Mouse (Mus musculus) ES-E14 (cell line): Measurements from ENCODE around the gene Zbtb45. TPM values are rescaled to one million over a fixed set of nuclear protein-coding genes. Genes with fewer than 3 reads are reported as not detected.

Source experiments
- DNase-seq: peaks from one replicate; pipeline ENCODE4 v3.0.0-alpha.2; 2013; ENCODE audit warnings: low read depth, low spot score
- H3K27ac ChIP-seq: 2 replicates; pipeline ENCODE4 v1.5.1; 2012; ENCODE audit warnings: low read depth, mild to moderate bottlenecking, low read length, moderate library complexity, mixed read lengths; ENCODE audit not compliant: poor library complexity, insufficient read depth, severe bottlenecking
- H3K36me3 ChIP-seq: 2 replicates; pipeline ENCODE4 v1.6.1; 2012; ENCODE audit warnings: mild to moderate bottlenecking, low read length, moderate library complexity, mixed read lengths; ENCODE audit not compliant: control insufficient read depth, poor library complexity, insufficient read depth, severe bottlenecking
- H3K4me1 ChIP-seq, 2 experiments: fragments of 150-350 bp in 1 of 2; sonication (generic) in 1 of 2; 2 replicates each; pipeline ENCODE4 v1.6.1; 2012; ENCODE audit warnings: low read length in 2 of 2, mild to moderate bottlenecking in 1 of 2, mixed read lengths in 1 of 2; ENCODE audit not compliant: control insufficient read depth in 2 of 2, insufficient read depth in 2 of 2, poor library complexity in 1 of 2
- H3K4me3 ChIP-seq, 2 experiments: fragments of 150-350 bp in 1 of 2; sonication (generic) in 1 of 2; 2 replicates each; pipeline ENCODE4 v1.5.1; 2012; ENCODE audit warnings: low read length in 2 of 2, low read depth in 1 of 2, mild to moderate bottlenecking in 1 of 2, mixed read lengths in 1 of 2; ENCODE audit not compliant: insufficient read depth in 1 of 2, poor library complexity in 1 of 2, severe bottlenecking in 1 of 2
- H3K9ac ChIP-seq: 2 replicates; pipeline ENCODE4 v1.6.1; 2012; ENCODE audit warnings: low read depth, mild to moderate bottlenecking, low read length, mixed read lengths; ENCODE audit not compliant: poor library complexity, insufficient read depth, severe bottlenecking
- H3K9me3 ChIP-seq: fragments of 150-350 bp; sonication (generic); 2 replicates; pipeline ENCODE4 v1.6.1; 2012; ENCODE audit warnings: low read depth, mild to moderate bottlenecking, low read length; ENCODE audit not compliant: control insufficient read depth, insufficient read depth
- CHD2 ChIP-seq: IDR thresholded peaks from 2 replicates; pipeline ENCODE4 v1.6.1; 2014; ENCODE audit warnings: mild to moderate bottlenecking, low read depth, low read length, inconsistent platforms
- HCFC1 ChIP-seq: IDR thresholded peaks from 2 replicates; pipeline ENCODE4 v1.6.1; 2012; ENCODE audit warnings: low read length, inconsistent platforms, borderline replicate concordance; ENCODE audit not compliant: insufficient read depth
- MAFK ChIP-seq: IDR thresholded peaks from 2 replicates; pipeline ENCODE4 v1.6.1; 2014; ENCODE audit warnings: mild to moderate bottlenecking, low read depth, low read length, inconsistent platforms; ENCODE audit not compliant: insufficient read depth
- ZC3H11A ChIP-seq: IDR thresholded peaks from 2 replicates; pipeline ENCODE4 v1.6.1; 2012; ENCODE audit warnings: low read depth, mild to moderate bottlenecking, inconsistent platforms, low read length, borderline replicate concordance
- ZNF384 ChIP-seq: IDR thresholded peaks from 2 replicates; pipeline ENCODE4 v1.6.1; 2012; ENCODE audit warnings: low read depth, low read length, inconsistent platforms
- in situ Hi-C, 2 experiments: fragments of 600-800 bp; cut with MboI; formaldehyde crosslinking; loops; one replicate each; pipeline ENCODE4 v1.15.1; 2025; ENCODE audit warnings: low sequenced_read_pairs in 2 of 2, inconsistent platforms in 1 of 2; ENCODE audit not compliant: unreplicated experiment in 2 of 2
- total RNA-seq: library from RNA; depleted of rRNA; stranded (reverse); fragments of 300-350 nt; gene quantifications from 2 replicates; pipeline ENCODE4 v1.2.3, GENCODE M21; 2012; rRNA removed

Zbtb45 gene
- total RNA-seq, 1 experiment, result 26.7 TPM

GRCm38 (mm10) chr7:12957511-12957910 lies 52.3 kb downstream of the Zbtb45 start:
- H3K36me3 ChIP-seq, result no peaks in the 10 kb centered on the region
- H3K27ac ChIP-seq, result no peak overlapping the region
- no peak overlapping the region for H3K9ac ChIP-seq
- H3K9me3 ChIP-seq, result no peaks in the 10 kb centered on the region
- no peak overlapping the region for H3K4me3 ChIP-seq
- no peak for DNase-seq
- in situ Hi-C loops, result no loop called here
- no peak for TF ChIP-seq CHD2
- no peak for TF ChIP-seq MAFK
- no peak for TF ChIP-seq ZNF384
- no peak for TF ChIP-seq ZC3H11A
- TF ChIP-seq HCFC1, result no peak
- peaks cover 2 to 4% of the 10 kb centered on the region in 2 experiments; a peak in 2 of 4 replicates for H3K4me1 ChIP-seq

DNA sequence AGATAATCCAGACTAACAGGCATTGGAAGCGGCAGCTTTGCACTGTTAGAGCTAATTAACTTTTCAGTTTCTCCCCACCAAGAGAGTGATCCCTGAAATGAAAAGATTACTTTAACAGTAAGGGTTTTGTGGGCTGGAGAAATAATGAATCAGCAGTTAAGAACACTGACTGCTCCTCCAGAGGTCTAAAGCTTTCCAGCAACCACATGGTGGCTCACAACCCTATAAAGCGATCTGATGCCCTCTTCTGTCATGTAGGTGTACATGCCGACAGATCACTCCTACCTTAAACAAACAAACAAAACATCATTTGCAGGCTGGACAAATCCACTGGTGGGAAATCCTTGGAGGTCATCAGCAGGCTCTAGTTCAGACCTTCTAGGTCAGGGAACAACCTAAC lies 54.9 kb downstream of the Zbtb45 start:
- no peaks in the 10 kb centered on the region for H3K36me3 ChIP-seq
- peaks cover 0 to 7% of the 10 kb centered on the region in 2 experiments; a peak in 2 of 4 replicates for H3K4me1 ChIP-seq
- TF ChIP-seq ZNF384, result no peak
- no peak for TF ChIP-seq HCFC1
- no peak for TF ChIP-seq MAFK
- no peak for TF ChIP-seq ZC3H11A
- no peak overlapping the region for H3K4me3 ChIP-seq
- no peak for DNase-seq
- in situ Hi-C loops, result no loop called here
- H3K9me3 ChIP-seq, result no peaks in the 10 kb centered on the region
- no peak overlapping the region for H3K27ac ChIP-seq
- no peak overlapping the region for H3K9ac ChIP-seq

Other genes starting within 250 kb of the Zbtb45 start
- 13.3 and 19.2 TPM in 2 replicates for gene Zscan18, start 206.4 kb downstream of the Zbtb45 start, total RNA-seq
- 10.3 and 13.6 TPM in 2 replicates for gene Zfp329, start 191.2 kb downstream of the Zbtb45 start, total RNA-seq
- gene Zfp110, start 175.3 kb downstream of the Zbtb45 start, total RNA-seq, result 53.9 and 65.9 TPM in 2 replicates
- gene Zfp128, start 128.9 kb downstream of the Zbtb45 start, total RNA-seq, result 1.4 and 1.8 TPM in 2 replicates
- 5.1 and 5.7 TPM in 2 replicates for gene Zscan22, start 112.2 kb downstream of the Zbtb45 start, total RNA-seq
- gene Rps5, start 87.7 kb downstream of the Zbtb45 start, total RNA-seq, result 3,358 and 4,390 TPM in 2 replicates
- 4.4 and 6.9 TPM in 2 replicates for gene Rnf225, start 82.6 kb downstream of the Zbtb45 start, total RNA-seq
- gene Zfp324, start 44.2 kb downstream of the Zbtb45 start, total RNA-seq, result 4.7 and 5.6 TPM in 2 replicates
- 6.4 and 7.3 TPM in 2 replicates for gene Zfp446, start 32.2 kb downstream of the Zbtb45 start, total RNA-seq
- gene Slc27a5, start 11.8 kb downstream of the Zbtb45 start, total RNA-seq, result 0.45 and 0.69 TPM in 2 replicates
- gene Trim28, start 10.9 kb downstream of the Zbtb45 start, total RNA-seq, result 2,698 and 2,854 TPM in 2 replicates
- gene Chmp2a, start 24.8 kb upstream of the Zbtb45 start, total RNA-seq, result 103 and 143 TPM in 2 replicates
- 73.8 and 92.8 TPM in 2 replicates for gene Ube2m, start 28.2 kb upstream of the Zbtb45 start, total RNA-seq
- gene Mzf1, start 44.7 kb upstream of the Zbtb45 start, total RNA-seq, result 3.2 and 3.8 TPM in 2 replicates
- gene Vmn1r85, start 85.1 kb upstream of the Zbtb45 start, total RNA-seq, result not detected in 2 replicates
- gene Vmn1r86, start 109.9 kb upstream of the Zbtb45 start, total RNA-seq, result not detected in 2 replicates
- gene Vmn1r87, start 130.1 kb upstream of the Zbtb45 start, total RNA-seq, result not detected in 2 replicates
- 0.04 and 0.11 TPM in 2 replicates for gene Vmn1r88, start 149.5 kb upstream of the Zbtb45 start, total RNA-seq
- not detected in 2 replicates for gene Vmn1r89, start 203.0 kb upstream of the Zbtb45 start, total RNA-seq